Mouse (Mus musculus) monocyte, adult 2 months (primary cell): ENCODE results near the gene Pbxip1.

Source experiments
- DNase-seq, 2 experiments: peaks; one replicate each; pipeline ENCODE4 v3.0.0; 2022; ENCODE audit warnings: low spot score in 2 of 2, low read depth in 1 of 2

The Pbxip1 gene

GRCm38 (mm10) chr3:89430171-89431159, 6.0 kb upstream of the Pbxip1 start, which contains the start of gene Pygo2:
TSS of gene Pygo2 (plus strand) at chr3:89430214.
- peak; percentile 66 to 80 for DNase-seq

DNA sequence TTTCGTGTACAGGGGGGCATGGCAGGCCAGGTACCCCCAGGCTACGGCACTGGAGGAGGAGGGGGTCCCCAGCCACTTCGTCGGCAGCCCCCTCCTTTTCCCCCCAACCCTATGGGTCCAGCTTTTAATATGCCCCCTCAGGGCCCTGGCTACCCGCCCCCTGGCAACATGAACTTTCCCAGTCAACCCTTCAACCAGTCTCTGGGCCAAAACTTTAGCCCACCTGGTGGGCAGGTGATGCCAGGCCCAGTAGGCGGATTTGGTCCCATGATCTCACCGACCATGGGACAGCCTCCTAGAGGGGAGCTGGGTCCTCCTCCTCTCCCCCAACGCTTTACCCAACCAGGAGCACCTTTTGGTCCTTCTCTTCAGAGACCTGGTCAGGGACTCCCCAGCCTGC, 3.9 kb upstream of the Pbxip1 start:
- DNase-seq, result no peak

GRCm38 (mm10) chr3:89434532-89434931, 2.0 kb upstream of the Pbxip1 start:
- no peak for DNase-seq

- DNase-seq, result no peak
Measured at GRCm38 (mm10) chr3:89435041-89435440, 1.5 kb upstream of the Pbxip1 start.

- DNase-seq, result peak in 1 of 2 experiments; percentile 48
Measured at GRCm38 (mm10) chr3:89437269-89437668, 763 bp downstream of the Pbxip1 start.

DNA sequence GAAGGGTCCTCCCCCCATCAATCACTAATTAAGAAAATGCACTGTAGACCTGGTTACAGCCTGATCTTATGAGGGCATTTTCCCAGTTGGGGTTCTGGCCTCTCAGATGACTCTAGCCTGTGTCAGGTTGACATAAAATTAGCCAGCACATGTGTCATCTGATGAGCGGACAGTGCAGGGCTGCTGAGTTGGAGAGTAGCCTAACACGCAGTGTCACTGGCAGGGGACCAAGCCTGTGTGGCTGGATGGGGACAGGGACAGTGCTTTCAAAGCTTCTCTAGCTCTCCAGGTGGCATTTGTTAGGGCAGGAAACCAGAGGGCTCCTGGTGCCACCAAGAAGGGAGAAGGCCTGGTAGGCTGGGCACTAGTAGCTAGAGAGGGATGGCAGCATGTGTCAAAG, 4.2 kb downstream of the Pbxip1 start:
- DNase-seq, result no peak

- no peak for DNase-seq
Measured at GRCm38 (mm10) chr3:89448720-89449537, 12.4 kb downstream of the Pbxip1 start.

- DNase-seq, result peak in 1 of 2 experiments; percentile 54
Measured at GRCm38 (mm10) chr3:89449541-89449940, 13.0 kb downstream of the Pbxip1 start.

- DNase-seq, result no peak
Measured at GRCm38 (mm10) chr3:89451916-89452315, 15.4 kb downstream of the Pbxip1 start.

- DNase-seq, result no peak
Measured at GRCm38 (mm10) chr3:89454401-89455177, 18.1 kb downstream of the Pbxip1 start, which contains the start of gene Pmvk. TSS of gene Pmvk (plus strand) at chr3:89454541.

DNA sequence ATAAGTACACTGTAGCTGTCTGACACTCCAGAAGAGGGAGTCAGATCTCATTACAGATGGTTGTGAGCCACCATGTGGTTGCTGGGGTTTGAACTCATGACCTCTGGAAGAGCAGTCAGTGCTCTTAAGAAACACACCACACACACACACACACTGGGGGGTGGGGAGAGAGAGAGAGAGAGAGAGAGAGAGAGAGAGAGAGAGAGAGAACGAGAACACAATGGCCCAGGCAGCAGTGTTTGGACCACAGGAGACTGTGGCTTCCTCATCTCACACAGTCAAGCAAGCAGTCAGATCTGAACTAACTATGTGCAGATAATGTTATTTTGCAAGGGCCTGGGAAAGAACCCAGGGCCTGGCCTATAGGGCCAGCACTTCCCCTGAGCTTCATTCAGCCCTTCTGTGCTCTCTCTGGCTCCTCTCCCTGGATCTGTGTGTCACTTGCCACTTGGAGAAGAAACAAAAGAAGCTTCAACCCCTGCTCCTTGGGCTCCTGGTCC, 19.3 kb downstream of the Pbxip1 start:
- DNase-seq, result no peak

GRCm38 (mm10) chr3:89456726-89457665, 20.5 kb downstream of the Pbxip1 start:
- DNase-seq, result peak; percentile 43 to 61

GRCm38 (mm10) chr3:89458372-89458964, 22.0 kb downstream of the Pbxip1 start:
- DNase-seq, result no peak

GRCm38 (mm10) chr3:89458965-89459807, 22.7 kb downstream of the Pbxip1 start:
- DNase-seq, result peak; percentile 75 to 87

DNA sequence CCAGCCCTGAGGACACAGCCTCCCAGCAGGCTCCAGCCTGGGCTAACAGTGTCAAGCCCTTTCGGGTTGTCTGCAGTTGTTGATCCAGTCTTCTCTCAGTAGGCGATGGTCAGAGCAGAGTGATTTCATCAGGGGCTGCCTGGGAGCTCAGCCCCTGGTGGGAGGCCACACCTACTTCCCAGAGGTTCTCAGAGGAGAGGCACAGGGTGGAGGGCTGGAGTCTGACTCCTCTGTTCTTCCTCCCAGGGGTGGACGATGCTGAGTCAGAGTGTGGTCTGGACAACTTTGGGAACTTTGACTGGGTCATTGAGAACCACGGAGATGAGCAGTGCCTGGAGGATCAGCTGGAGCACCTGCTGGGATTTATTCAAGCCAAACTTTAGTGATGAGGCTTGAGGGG, 31.8 kb downstream of the Pbxip1 start:
- no peak for DNase-seq

DNA sequence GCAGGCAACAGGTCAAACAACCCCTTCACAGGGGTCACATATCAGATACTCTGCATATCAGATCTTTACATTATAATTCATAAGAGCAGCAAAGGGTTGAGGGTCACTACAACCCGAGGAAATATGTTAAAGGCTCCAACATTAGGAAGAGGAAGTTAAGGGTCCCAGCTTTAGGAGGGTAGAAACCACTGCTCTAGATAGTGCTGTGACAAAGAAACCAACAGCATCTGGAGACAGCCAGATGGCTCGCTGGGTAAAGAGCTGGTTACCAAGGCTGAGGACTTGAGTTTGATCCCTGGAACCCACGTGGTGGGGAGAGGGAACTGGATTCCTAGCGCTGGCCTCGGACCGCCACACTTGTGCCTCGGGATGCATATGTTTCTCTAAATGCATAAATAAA, 35.8 kb downstream of the Pbxip1 start:
- no peak for DNase-seq

DNA sequence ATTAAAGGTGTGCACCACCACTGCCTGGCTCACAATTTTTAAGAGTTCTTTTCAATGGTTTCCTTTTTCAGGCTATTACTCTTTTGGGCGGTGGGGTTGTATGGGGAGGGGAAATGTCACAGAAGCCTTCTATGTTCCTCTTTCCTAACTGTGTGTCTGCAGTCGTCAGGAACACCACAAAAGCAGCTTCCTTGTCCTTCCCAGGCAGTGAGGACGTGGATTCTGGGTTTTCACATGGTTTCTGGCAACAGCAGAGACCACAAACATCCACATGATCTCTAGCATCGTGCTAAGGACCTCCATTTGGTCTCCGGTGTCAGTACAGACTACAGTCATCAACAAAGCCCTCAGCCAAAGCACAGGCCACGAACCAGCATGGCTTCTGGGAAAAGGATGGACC, 37.3 kb downstream of the Pbxip1 start:
- no peak for DNase-seq

DNA sequence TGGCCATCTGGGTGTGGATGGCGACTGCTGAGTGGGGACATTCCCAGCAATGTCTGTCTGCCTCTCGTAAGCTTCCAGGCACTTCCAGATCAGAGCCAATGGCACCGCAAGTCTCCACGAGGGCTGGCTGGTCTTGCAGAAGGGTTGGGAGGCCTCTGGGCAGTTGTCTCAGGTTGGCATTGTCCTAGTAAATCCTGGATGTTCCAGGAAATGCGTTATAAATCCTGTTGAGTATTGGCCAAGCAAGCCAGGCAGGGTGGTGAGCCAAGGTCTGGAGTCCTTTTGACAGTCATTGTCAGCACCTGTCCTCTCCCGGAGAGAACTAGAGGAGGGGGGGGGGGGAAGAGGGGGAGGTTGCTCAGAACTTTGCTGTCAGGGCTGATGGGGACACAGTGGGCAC, 42.5 kb downstream of the Pbxip1 start:
- no peak for DNase-seq
